Mouse (Mus musculus): Measurements from ENCODE around the gene Lix1. TPM values are rescaled to one million over a fixed set of nuclear protein-coding genes. Genes with fewer than 3 reads are reported as not detected.

Gene Lix1
- polyA plus RNA-seq, 1 experiment from 2014 or later: 10.3 TPM

DNA sequence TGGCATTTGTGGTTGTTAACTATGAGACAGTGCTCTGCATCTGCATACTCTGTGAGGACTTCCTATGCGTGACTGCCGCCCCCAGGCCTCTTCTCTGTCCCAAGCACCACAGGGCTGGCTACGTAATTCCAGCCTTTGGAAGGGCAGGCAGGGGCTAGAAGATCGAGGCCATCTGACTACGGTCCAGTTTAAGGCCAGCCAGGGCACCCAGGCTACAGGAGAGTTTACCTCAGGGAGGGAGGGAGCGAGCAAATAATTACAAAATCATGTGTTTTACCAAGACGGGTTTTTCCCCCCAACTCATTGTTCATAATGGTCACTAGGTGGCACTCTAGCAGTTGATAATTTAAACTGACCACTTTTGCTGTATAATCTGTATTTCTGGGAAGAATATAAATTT is 9.6 kb upstream of the Lix1 start:
- Histone ChIP-seq H3K4me1 (ENCODE audit: control insufficient read depth, insufficient read depth, low read length) (no peaks in the 10 kb centered on the region), H3K36me3 (ENCODE audit: control insufficient read depth, insufficient read depth, low read length) (peaks cover 9% of the 10 kb centered on the region; the same call in 1 of the 2 replicates), H3K27me3 (ENCODE audit: control insufficient read depth, insufficient read depth, low read length) (no peaks in the 10 kb centered on the region), H3K9me3 (ENCODE audit: control insufficient read depth, low read length) (no peaks in the 10 kb centered on the region), H3K4me3 (ENCODE audit: low read depth, low read length) (no peak overlapping the region), H3K4me2 (ENCODE audit: low read depth, low read length) (no peak overlapping the region), H3K9ac (replicated peaks; ENCODE audit: low read depth, low read length) (no peak overlapping the region), H3K27ac (ENCODE audit: low read depth, low read length) (no peak overlapping the region)
- 71% methylated on average over 7 of the region's 7 CpGs for WGBS
- 0 out of 2 replicates have a peak, but pooled peaks have one; percentile 39 for ATAC-seq (ENCODE audit: low read depth)

DNA sequence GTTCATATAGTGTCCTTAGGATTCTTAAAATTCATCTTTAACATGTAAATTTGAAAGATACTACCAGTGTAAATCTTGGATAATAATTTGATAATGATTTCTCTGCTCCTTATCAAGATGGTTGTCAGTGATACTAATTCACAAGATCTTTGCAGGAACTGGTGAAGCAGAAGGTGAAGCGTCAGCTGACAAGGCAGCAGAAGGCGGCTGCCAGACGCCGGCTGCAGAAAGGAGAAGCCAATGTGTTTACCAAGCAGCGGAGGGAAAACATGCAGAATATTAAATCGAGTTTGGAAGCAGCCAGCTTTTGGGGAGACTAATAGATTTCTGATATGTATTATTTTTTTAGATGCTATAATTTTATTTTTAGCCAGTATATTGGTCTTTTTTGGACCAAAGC is 9.2 kb upstream of the Lix1 start:
- Histone ChIP-seq H3K4me2 (ENCODE audit: low read depth, low read length) (no peak overlapping the region), H3K9me3 (ENCODE audit: control insufficient read depth, low read length) (no peaks in the 10 kb centered on the region), H3K27me3 (ENCODE audit: control insufficient read depth, insufficient read depth, low read length) (no peaks in the 10 kb centered on the region), H3K9ac (replicated peaks; ENCODE audit: low read depth, low read length) (no peak overlapping the region), H3K36me3 (ENCODE audit: control insufficient read depth, insufficient read depth, low read length) (peaks cover 9% of the 10 kb centered on the region; the same call in 1 of the 2 replicates), H3K4me1 (ENCODE audit: control insufficient read depth, insufficient read depth, low read length) (no peaks in the 10 kb centered on the region), H3K27ac (ENCODE audit: low read depth, low read length) (no peak overlapping the region), H3K4me3 (ENCODE audit: low read depth, low read length) (no peak overlapping the region)
- 89% methylated on average over 6 of the region's 6 CpGs for WGBS
- ATAC-seq (ENCODE audit: low read depth): no peak

DNA sequence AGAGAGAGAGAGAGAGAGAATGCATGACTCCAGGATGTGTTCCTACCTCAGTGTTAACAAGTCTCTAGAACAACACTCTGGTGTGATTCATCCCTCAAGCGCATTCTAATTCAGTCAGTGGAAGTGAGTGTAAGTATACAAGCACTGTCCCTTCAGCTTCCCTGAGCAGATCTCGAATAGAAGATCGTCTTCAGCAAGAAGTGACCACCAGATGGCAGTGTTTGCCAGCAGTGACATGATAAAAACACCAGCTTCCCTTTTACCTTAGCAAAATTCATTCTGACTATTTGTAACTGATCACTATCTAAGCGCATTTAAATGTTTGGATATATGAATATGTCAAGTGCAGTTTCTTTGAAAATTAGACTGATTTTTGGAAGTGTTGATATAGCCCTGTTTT is 8.1 kb upstream of the Lix1 start:
- Histone ChIP-seq H3K4me1 (ENCODE audit: control insufficient read depth, insufficient read depth, low read length) (no peaks in the 10 kb centered on the region), H3K27me3 (ENCODE audit: control insufficient read depth, insufficient read depth, low read length) (no peaks in the 10 kb centered on the region), H3K9me3 (ENCODE audit: control insufficient read depth, low read length) (no peaks in the 10 kb centered on the region), H3K4me3 (ENCODE audit: low read depth, low read length) (no peak overlapping the region), H3K27ac (ENCODE audit: low read depth, low read length) (no peak overlapping the region), H3K36me3 (ENCODE audit: control insufficient read depth, insufficient read depth, low read length) (peaks cover 4% of the 10 kb centered on the region; the same call in 1 of the 2 replicates), H3K9ac (replicated peaks; ENCODE audit: low read depth, low read length) (no peak overlapping the region), H3K4me2 (ENCODE audit: low read depth, low read length) (no peak overlapping the region)
- peak; percentile 63; the same call in 1 of the 2 replicates for ATAC-seq (ENCODE audit: low read depth)
- 39% methylated on average over 4 of the region's 4 CpGs for WGBS

DNA sequence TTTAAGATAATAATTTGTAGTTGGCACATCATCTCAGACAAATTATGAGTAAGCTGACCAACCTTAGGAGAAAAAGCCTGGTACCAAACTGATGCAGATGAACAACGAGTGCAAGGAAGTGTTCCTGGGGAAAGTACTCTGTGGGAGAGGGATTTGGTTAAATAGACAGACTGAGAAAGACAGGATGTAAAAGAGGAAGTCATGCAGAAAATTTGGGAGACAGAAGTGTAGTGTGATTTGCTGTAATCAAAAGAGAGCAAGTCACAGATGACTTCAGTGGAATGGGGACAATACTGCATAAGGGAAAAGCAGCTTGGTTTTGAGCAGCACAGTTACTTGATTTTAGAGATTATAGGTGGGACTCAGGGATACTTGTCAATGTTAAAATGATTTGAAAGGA is 5.6 kb upstream of the Lix1 start:
- Histone ChIP-seq H3K27me3 (ENCODE audit: control insufficient read depth, insufficient read depth, low read length) (no peaks in the 10 kb centered on the region), H3K9me3 (ENCODE audit: control insufficient read depth, low read length) (no peaks in the 10 kb centered on the region), H3K27ac (ENCODE audit: low read depth, low read length) (no peak overlapping the region), H3K9ac (replicated peaks; ENCODE audit: low read depth, low read length) (no peak overlapping the region), H3K4me3 (ENCODE audit: low read depth, low read length) (no peak overlapping the region), H3K4me2 (ENCODE audit: low read depth, low read length) (no peak overlapping the region), H3K4me1 (ENCODE audit: control insufficient read depth, insufficient read depth, low read length) (no peaks in the 10 kb centered on the region), H3K36me3 (ENCODE audit: control insufficient read depth, insufficient read depth, low read length) (no peaks in the 10 kb centered on the region)
- WGBS: 24% methylated on average over 1 of the region's 1 CpGs
- ATAC-seq (ENCODE audit: low read depth): no peak

DNA sequence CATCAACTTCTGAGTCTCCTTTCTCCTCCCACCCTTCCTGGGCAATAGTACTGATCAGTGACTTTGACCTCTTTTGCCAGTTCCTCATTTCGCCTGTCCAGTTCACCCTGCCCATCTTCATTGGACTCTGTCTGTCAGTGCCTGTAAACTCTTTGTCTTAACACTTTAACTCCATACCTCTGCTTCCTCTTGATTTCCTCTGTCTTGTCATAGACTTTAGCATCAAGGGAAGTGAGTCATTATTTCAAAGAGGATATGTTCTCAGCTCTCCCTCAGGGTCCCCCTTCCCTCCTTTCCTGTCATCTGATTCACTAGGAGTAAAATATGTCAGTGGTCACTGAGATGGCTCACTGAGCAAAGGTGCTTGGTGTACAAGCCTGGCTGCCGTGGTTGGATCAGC is 3.8 kb upstream of the Lix1 start:
- H3K27ac ChIP-seq (ENCODE audit: low read depth, low read length): no peak overlapping the region
- no peak overlapping the region for H3K4me2 ChIP-seq (ENCODE audit: low read depth, low read length)
- H3K36me3 ChIP-seq (ENCODE audit: control insufficient read depth, insufficient read depth, low read length): no peaks in the 10 kb centered on the region
- H3K9me3 ChIP-seq (ENCODE audit: control insufficient read depth, low read length): no peaks in the 10 kb centered on the region
- no peak overlapping the region for H3K4me3 ChIP-seq (ENCODE audit: low read depth, low read length)
- no peak for ATAC-seq (ENCODE audit: low read depth)
- H3K27me3 ChIP-seq (ENCODE audit: control insufficient read depth, insufficient read depth, low read length): no peaks in the 10 kb centered on the region
- no peaks in the 10 kb centered on the region for H3K4me1 ChIP-seq (ENCODE audit: control insufficient read depth, insufficient read depth, low read length)
- H3K9ac ChIP-seq (replicated peaks; ENCODE audit: low read depth, low read length): no peak overlapping the region
- 80% methylated on average over 2 of the region's 2 CpGs for WGBS

DNA sequence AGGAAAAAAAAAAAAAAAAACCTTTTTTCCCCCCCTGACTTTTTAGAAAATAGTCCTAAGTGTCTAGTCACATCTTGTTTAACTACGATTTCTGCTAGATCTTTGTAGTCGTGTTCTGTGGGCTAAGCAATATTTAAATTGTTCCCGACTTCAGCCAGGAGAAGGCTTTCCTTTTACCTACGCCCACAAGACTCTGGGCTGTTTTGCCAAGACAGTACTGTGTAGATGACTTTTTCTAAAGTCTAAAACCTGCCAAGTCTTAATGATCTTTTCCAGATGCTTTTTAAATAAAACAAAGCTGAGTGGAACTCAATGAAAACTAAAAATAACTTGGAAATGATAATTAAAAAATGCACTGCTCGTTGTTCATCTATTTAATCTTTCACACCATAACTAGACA is 566 bp downstream of the Lix1 start:
- Histone ChIP-seq H3K27me3 (ENCODE audit: control insufficient read depth, insufficient read depth, low read length) (no peaks in the 10 kb centered on the region), H3K4me2 (ENCODE audit: low read depth, low read length) (peak overlapping the region; percentile 44), H3K36me3 (ENCODE audit: control insufficient read depth, insufficient read depth, low read length) (no peaks in the 10 kb centered on the region), H3K4me3 (ENCODE audit: low read depth, low read length) (peak overlapping the region; percentile 16; the same call in 1 of the 2 replicates), H3K4me1 (ENCODE audit: control insufficient read depth, insufficient read depth, low read length) (no peaks in the 10 kb centered on the region), H3K9me3 (ENCODE audit: control insufficient read depth, low read length) (no peaks in the 10 kb centered on the region), H3K9ac (replicated peaks; ENCODE audit: low read depth, low read length) (no peak overlapping the region), H3K27ac (ENCODE audit: low read depth, low read length) (no peak overlapping the region)
- WGBS: 34% methylated on average over 5 of the region's 5 CpGs
- ATAC-seq (ENCODE audit: low read depth): no peak

DNA sequence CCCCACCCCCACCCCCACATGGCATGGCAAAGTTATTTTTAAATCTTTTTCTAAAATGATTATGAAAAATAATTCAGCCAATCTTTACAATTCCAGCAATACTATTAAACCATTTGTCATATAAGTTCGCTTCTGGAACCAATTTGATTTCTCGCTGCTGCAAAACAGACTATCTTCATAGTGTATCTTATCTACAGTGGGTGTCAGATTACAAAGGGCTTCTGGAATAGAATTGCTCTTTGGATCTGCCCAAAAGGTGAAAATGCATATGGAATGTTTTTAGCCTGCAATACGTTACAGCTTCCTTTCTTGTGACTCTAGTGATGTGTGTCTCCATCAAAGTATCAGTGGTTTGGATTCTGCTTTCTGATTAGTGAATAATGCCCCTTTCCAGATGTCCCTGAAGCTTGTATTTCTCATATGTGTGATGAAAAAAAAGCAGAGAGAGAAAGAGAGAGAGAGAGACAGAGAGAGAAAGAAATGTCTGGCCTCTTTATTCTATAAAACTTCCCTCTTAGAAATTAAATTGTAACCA is 1.2 kb downstream of the Lix1 start:
- Histone ChIP-seq H3K9me3 (ENCODE audit: control insufficient read depth, low read length) (no peaks in the 10 kb centered on the region), H3K9ac (replicated peaks; ENCODE audit: low read depth, low read length) (no peak overlapping the region), H3K27ac (ENCODE audit: low read depth, low read length) (no peak overlapping the region), H3K4me1 (ENCODE audit: control insufficient read depth, insufficient read depth, low read length) (no peaks in the 10 kb centered on the region), H3K4me2 (ENCODE audit: low read depth, low read length) (no peak overlapping the region; the same call in 1 of the 2 replicates), H3K36me3 (ENCODE audit: control insufficient read depth, insufficient read depth, low read length) (no peaks in the 10 kb centered on the region), H3K27me3 (ENCODE audit: control insufficient read depth, insufficient read depth, low read length) (no peaks in the 10 kb centered on the region), H3K4me3 (ENCODE audit: low read depth, low read length) (no peak overlapping the region)
- no peak for ATAC-seq (ENCODE audit: low read depth)
- WGBS: 41% methylated on average over 3 of the region's 3 CpGs

DNA sequence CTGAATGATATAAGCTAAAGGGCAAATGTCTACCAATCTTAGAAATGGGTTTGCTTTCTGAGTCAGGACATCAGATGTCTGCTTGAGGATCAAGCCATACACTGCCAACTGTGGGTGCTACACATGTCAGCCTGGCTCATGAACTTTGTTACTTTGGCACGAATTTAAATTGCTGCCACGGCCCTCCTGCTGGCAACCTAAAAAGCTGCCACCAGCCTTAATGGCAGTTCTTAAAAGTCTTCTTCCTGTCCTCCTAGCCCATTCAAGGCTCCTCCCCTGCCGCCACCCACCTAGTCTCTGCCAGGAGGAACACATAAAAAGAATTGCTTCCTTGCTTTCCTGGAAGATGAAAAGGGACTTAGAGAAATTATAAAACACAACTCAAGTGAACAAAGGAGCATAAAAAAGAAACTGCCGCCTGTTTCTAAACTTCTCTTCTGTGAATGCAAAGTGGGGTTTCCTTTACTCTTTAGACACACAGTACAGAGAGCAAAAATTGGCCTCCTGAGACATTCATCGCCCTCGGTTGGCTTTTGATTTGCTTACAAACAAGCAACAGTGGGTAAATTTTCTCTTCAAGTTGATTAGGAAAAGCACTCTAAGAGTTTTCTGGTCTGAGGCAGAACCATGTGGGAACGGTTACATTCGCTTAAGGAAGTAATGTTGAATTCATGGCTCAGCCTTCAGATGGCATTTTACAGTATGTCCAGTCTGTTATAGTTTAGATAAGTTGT is 2.5 kb downstream of the Lix1 start:
- Histone ChIP-seq H3K9me3 (ENCODE audit: control insufficient read depth, low read length) (no peaks in the 10 kb centered on the region), H3K27me3 (ENCODE audit: control insufficient read depth, insufficient read depth, low read length) (no peaks in the 10 kb centered on the region), H3K9ac (replicated peaks; ENCODE audit: low read depth, low read length) (no peak overlapping the region), H3K4me1 (ENCODE audit: control insufficient read depth, insufficient read depth, low read length) (no peaks in the 10 kb centered on the region), H3K27ac (ENCODE audit: low read depth, low read length) (no peak overlapping the region), H3K4me3 (ENCODE audit: low read depth, low read length) (no peak overlapping the region), H3K4me2 (ENCODE audit: low read depth, low read length) (peak overlapping the region; percentile 1; the same call in 1 of the 2 replicates), H3K36me3 (ENCODE audit: control insufficient read depth, insufficient read depth, low read length) (no peaks in the 10 kb centered on the region)
- no peak for ATAC-seq (ENCODE audit: low read depth)
- WGBS: 21% methylated on average over 8 of the region's 8 CpGs

DNA sequence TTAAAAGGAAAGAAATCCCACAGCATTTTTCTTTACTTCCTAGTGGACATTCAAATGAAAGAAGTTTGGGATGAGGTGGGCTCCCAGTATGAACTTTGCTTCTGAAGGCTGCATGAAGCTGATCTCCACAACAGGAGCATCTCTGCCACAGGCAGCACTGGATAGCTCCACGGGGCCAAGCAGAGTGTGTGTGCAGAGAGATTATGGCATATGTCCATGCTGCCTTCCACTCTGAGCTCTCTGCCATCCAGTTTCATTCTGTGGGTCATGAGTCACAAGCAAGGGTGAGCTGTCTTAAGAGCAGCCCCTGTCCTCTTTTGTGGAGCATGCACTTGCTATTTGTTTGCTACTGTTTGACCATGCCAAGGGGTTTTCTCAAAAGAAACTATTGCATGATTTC is 3.1 kb downstream of the Lix1 start:
- no peaks in the 10 kb centered on the region for H3K4me1 ChIP-seq (ENCODE audit: control insufficient read depth, insufficient read depth, low read length)
- H3K4me2 ChIP-seq (ENCODE audit: low read depth, low read length): no peak overlapping the region
- ATAC-seq (ENCODE audit: low read depth): no peak
- no peak overlapping the region for H3K9ac ChIP-seq (replicated peaks; ENCODE audit: low read depth, low read length)
- no peaks in the 10 kb centered on the region for H3K27me3 ChIP-seq (ENCODE audit: control insufficient read depth, insufficient read depth, low read length)
- H3K27ac ChIP-seq (ENCODE audit: low read depth, low read length): no peak overlapping the region
- no peaks in the 10 kb centered on the region for H3K9me3 ChIP-seq (ENCODE audit: control insufficient read depth, low read length)
- no peak overlapping the region for H3K4me3 ChIP-seq (ENCODE audit: low read depth, low read length)
- H3K36me3 ChIP-seq (ENCODE audit: control insufficient read depth, insufficient read depth, low read length): no peaks in the 10 kb centered on the region
- WGBS: 42% methylated on average over 1 of the region's 1 CpGs
